Mouse (Mus musculus) layer of hippocampus, adult 9-11 months (tissue): ENCODE results near the gene Bcl2l15.
"Not testable (repeated sequence)": the region's sequence is repeated elsewhere in the genome, so short reads cannot be mapped to it uniquely, and the experiment has no call there.

ENCODE experiments used
- DNase-seq: peaks from one replicate; pipeline ENCODE4 v3.0.0; 2022

The Bcl2l15 gene

DNA sequence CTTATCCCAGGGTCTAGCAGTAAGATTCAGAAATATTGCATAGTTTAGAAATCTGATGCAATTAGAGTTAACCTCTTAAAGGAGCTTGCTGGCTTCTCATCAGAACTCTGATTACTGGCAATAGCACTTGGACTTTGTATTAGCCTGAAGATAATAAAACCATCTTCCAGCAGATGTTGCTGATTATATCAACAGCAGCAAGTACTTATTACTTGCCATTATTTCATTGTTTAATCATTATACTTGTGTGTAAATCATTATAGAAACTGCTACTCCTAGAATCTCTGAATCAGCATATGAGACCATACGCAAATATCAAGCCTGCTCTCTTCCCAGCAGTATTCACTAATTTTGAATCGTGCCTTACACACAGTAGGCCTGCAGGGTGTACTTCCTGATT is 1.6 kb downstream of the Bcl2l15 start:
- no peak for DNase-seq

DNA sequence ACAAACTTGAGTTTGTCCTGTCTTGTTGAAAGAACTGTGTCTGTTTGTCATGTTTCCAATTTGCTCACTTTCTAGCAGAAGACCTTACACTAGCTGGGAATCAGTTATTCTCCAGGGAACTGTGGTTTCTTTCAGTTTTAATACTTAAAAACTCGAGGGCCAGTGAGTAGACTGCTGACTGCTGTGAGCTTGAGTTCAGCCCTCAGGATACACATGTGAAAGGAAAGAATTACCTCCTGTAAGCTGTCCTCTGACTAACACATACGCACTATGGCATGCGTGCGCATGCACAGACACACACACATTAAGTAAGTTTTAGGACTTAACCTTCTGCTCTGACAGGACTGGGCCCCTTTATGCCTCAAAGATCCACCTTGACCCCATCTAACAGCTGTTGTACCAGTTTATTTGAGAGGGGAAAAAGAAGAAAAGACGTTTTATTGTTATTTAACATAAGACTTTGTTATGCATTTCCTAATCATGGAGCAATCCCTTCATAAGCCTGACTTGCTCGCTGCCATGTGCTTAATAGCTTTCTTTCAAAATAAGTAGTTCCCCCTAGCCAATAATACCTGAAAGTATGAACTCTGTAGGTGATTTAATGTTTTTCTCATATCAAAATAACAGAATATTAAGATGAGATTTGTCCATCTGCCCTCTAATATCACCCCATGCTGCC is 3.0 kb downstream of the Bcl2l15 start:
- no peak for DNase-seq

DNA sequence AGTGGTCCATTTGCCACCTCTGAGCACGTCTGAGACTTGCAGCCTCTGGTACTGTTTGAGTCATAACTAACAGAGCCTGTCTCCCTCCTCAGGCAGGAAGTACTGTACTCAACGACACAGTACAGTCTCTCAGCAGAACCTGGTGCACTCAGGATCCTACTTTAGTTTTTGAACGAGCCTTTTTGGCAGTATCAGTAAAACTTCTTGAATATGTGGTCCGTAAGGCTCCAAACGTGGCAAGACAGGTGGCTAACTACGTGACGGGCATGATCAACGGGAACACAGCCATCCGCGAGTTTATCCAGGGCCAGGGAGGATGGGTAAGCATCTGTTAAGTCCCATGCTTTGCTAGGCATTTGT is 3.5 kb downstream of the Bcl2l15 start:
- DNase-seq, result peak; percentile 14

DNA sequence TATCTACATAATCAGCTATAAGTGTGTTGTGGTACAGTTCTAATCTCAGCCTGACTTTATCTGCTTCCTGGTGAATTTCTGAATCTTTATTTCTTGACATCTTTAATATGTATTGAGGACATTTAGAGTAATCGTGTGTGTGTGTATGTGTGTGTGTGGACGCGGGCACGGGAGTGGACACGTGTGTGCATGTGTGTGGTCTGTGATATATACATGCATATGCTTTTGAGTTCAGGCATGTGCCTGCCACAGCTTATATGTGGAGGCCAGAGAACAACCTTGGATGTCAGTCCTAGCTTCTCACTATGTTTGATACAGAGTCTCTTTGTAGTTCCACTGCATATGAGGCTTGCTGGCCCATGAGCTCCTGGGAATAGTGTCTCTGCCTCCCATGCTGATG is 4.1 kb downstream of the Bcl2l15 start:
- DNase-seq, result no peak

DNA sequence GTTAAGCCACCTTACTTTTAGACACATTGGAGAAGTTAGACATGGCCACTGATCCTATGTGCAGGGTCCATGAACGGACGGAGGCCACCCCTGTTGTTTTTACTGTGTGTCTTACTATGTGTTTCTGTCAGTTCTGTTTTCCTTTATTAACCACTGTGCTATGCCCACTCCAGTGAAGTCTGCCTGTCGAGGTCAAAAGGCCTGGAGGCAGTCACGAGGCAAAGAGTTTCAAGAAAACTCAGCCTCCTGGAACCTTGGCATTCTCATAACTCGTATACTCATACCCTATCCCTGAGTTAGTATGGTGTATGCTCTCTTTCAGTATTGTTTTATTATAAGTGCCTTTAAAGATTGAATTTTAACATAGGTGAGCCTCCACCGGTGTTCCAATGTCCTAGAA is 7.3 kb downstream of the Bcl2l15 start:
- DNase-seq, result no peak

DNA sequence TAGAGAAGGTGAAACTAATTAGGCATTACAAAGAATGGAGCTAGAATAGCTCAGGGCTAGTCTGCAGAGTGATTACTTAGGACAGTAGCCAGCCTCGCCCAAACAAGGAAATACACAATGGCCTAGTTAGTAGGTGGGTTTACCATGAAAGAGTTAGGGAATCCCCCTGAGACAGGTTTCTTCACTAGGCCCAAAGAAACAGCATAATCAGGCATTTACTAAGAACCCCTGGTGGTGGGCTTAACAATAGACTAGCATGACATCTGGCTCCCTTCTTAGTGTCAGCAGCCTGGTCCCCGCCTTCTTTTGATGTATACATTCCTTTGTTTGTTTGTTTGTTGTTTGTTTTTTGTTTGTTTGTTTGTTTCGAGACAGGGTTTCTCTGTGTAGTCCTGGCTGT is 7.8 kb downstream of the Bcl2l15 start:
- not testable (repeated sequence) for DNase-seq

DNA sequence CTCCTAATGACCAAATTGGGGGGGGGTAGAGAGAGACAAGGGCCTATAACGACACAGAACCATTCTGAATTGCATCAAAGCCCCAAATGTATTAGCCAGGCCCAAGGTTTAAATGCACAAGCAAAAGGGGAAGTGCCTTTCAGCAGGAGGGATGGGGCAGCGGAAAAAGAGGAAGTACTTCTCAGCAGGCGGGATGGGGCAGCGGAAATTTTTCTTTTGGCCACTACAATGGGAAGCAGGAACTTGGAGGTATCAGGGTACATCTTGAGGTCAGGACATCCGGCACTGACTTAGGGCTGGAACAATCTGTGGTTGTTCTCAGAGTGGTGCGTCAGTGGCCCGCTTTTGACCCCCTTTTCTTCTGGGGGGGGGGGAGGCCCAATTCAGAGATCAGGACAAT is 8.5 kb downstream of the Bcl2l15 start:
- not testable (repeated sequence) for DNase-seq

DNA sequence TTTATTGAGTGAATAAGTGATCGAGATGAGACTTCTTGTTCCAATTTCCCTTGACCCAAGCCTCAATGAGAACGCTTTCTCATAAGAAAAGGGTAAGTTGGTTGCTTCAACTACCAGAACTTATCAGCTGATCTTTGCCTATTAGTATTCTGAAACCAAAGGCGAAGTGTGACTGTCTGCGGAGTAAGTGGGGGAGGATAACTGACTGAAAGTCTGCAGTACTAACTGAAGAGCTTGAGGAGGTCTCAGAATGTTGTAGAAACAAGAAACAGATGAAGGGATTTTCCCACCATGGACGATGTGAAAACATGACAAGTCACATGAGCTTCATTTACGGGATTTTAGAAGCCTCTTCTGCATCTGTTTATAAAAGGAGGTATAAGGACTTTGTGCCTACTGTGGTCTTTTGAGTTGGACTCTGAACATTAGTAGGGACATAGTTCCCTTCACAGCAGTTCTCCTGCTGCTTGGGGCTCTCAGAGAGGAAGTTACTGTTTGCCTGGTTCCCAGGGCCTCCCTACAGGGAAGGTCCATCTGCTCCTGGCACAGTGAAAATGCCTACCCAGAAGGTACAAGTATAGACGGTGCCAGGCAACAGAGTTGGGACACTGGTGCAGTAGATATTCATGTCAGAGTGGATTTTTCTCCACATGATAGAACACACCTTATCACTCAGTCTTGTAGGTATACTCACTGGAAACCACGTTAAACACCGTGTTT is 18.4 kb downstream of the Bcl2l15 start:
- peak; percentile 51 for DNase-seq

DNA sequence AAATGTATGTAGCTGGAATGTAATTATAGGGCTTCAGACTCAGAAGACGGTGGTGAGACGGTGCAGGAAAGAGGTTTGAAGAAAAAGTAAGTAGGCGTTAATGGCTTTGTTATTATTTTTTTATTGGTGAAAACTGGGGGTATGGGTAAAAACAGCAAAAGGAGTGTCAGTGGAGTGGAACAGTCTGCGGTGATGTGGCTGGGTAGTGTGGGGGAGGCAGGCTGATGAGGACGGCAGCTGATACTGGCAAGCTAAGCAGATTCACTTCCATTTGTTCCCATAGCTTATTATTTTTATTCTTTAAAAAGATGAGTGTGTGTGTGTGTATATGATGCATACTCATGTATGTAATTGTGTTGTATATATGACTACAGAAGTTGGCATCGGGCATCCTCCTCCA is 19.1 kb downstream of the Bcl2l15 start:
- DNase-seq, result peak; percentile 39

DNA sequence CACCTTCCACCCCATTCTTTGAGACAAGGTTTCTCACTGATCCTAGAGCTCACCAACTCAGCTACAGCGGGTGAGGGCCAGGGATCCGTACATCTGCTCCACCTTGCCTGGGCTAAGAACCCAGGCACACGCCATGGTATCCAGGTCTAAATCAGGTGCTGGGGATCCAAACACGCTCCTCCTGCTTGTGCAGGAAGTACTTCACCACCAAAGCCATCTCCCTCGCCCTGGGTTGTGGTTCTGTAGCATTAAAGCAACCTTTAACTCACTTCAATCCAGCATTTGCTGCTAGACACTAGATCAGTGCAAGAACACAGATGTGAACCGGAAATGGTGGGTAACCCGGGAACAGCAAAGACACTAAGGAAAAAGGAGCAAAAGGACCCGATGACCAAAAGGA is 19.5 kb downstream of the Bcl2l15 start:
- no peak for DNase-seq

DNA sequence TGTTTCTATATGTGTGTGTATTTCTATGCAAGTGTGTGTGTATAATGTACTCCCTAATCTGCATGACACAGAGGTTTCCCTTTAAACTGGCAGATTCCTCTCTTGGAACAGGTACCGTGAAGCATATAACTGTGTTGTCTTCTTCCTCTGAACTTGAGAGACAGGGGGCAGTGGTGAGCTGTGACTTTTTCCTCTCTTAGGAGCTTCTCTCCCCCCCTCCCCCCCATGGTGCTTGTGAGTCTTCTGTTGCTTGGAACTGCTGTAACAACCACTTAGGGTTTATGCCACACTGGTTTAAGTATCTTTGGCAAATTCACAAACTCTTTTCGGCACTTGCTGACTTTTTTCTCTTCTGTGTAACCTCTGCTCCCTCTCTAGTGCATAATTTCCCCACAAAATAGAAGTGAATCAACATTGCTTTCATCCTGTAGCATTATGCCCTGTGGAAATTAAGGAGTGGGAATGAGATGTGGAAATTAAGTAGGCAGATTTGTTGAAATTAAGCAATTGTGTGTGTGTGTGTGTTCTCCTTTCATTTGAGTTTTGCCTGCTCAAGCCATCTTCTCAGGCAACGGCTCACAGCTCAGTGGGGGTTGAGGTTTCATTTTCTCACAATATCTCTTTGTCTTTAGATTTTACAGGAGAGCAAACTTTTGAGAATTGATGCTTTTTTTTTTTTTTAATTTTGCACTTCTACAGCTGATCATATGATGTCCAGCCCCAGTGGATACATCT is 20.3 kb downstream of the Bcl2l15 start:
- peak; percentile 13 for DNase-seq

DNA sequence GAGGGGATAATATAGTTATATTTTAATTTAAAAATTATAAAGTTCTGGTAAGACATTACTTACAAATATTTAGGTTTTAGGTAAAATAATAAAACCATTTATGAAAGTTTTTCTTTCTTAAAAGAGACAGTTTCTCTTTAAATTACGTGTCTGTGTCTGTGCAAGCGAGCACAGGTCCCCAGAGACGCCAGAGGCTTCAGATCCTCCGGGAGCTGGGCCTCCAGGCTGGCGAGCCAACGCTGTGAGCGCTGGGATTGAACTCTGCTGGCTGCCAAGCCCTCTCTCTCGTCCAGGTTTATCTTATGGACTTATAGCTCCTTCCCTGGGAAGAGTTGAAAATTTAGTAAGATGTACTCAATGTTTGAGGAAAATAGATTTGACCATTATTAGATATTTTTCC is 21.4 kb downstream of the Bcl2l15 start:
- DNase-seq, result no peak

DNA sequence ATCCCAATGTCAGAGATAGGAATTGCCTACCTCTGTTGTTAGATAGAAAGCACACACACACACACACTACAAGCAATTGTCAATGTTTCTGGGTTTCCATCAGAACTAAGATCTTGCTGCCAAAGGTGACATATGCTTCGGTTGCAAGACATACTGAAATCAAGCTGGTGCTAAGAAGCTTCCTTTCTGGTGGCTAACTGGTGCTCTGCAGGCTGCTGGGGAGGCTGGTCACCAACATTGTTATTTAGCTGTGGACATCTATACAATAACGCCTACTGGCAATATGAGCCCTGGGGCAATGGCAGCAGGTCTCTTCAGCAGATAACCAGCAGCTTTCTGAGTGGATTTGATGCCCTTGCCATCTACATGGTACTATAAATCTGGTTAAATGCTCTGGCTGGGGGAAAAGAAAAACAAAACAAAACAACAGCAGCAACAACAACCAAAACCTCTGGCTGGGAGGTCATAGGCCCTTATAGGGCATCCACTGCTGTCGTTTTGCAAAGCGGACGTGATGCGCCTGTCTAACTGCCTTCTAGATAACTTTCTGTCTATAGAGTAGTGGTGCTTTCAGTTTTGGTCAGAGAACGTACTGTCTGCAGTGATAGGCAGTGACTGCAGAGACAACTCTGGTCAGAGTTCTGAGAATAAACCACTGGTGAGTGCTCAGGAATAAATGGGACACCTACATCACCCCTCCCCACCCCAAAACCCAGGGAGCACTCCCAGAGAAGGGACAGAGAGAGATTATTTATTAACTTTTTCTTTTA is 24.8 kb downstream of the Bcl2l15 start:
- no peak for DNase-seq

DNA sequence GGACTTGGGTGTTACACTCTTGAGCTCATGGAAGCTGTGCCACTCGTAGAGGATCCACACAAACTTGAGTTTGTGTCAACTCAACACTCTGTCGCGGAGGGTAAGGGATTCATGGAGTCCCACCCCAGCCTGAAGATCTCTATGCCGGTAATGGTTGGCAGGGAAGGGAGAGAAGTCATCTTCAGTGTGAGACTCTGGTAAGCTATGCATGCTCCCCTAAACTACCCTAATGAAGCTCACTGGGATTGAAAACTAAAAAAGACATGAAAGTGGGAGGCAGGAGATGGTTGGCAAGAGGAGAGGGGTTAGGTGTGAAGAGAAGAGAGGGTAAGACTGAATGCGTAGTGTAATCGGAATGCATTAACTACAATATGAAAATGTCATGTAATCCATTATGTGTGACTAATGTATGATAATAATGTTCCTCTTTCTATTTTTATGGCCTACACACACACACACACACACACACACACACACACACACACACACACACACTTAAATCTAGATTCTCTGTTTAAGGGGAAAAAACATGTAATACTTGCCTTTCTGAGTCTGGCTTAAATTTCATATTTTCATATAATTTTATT is 25.7 kb downstream of the Bcl2l15 start:
- no peak for DNase-seq

DNA sequence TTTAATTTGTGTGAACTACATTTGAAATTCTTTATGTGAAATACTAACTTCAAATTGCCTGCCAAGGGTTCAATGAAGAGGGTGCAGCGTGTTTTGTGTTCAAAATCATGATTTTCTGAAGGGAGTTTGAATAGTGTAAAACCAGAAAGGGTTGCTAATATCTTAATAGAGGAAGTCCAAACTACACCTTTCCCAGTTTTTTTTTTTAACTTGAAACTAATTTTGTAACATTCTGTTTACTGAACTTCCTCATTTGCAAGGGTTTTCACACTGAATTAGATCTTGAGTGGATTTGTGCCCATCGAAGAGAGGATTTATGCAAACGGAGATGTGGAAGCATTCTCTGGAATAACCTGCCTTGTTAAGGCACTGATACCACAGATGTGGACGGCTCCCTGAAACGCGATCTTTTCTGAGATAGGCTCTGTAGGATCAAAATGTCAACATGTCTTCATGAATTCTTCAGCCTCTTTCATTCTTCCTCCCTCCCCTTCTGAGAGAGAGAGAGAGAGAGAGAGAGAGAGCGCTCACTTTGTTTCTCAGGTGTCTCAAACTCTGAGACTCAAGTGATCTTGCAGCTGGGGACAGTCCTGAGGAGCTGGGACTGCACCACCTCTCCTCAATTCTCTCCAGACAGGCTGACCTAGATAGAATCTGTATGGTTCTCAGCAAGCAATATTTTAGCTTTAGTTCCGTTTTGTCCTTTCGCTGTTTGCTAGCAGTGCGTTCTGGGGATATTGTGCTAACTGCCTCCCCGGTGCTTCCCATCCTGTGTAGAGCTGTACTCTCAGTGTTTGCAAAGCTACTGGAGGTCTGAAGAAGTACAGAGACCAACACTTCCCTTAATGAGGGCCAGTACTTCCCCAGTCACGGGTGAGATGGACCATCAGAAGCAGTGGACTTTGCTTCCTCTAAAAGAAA is 26.7 kb downstream of the Bcl2l15 start, which contains the start of gene Ptpn22:
Gene Ptpn22 (plus strand): TSS at position 915 of the 921 bp plus-strand sequence.
- no peak for DNase-seq

DNA sequence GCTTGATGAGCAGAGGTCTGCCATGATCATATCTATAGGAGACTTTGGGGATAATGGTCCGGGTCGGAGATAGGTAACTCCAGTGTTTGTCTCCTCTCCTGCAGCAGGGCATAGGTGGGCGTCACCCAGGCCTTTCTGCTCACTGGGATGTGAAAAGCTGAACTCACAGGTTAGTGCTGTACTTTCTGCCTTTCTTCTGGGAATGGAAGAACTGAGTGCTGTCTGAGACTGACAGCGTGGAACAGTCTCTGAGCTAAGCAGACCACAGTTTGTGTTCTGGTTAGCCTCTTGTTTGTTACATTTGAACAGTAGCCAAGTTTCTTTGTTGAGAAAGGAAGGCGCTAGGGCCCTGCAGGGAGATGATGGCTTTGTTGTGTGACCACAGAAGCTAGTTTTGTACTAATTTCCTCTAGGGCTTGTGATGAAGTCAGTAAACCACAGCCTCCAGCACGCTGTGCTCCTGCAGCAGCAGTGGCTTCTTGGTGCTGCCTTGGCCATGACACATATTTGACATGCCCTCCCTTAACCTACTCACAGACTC is 27.5 kb downstream of the Bcl2l15 start:
- DNase-seq, result peak; percentile 23

DNA sequence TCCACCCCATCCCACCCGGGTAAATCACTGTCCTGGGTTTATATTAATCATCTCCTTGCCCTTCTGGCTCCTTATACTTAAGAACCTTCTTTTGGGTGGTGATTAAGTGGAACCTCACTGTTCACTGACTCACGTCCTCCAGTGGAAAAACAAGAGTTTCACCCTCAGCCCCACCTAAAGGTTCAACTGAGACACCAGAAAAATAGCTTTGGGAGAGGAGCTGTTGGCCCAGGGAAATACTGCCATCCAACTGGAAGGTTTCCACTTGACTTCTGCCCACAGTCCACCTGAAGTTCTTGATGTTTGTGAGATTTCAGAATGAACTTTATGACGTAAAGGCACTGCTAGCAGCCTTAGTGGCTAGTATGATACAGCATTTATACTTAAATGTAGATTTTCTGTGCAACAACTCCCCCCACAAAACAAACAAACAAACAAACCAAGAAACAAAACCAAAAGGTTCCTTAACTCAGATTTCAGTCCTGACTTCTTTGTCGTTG is 30.4 kb downstream of the Bcl2l15 start:
- no peak for DNase-seq

DNA sequence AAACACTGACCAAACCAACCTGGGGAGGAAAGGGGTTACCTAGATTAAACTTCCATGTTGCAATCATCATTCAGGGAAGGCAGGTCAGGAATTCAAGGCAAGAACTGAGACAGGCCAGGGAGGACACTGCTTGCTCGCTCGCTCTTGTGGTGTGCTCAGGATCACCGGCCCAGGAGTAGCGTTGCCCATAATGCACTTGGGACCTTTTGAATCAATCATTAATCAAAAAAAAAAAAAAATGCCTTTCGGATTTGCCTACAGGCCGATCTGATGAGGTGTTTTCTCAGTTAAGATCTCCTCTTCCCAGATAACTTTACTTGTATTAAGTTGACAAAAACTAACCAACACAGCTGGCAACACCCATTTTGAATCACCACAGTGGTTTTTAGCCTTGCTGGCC is 31.8 kb downstream of the Bcl2l15 start:
- DNase-seq, result no peak

DNA sequence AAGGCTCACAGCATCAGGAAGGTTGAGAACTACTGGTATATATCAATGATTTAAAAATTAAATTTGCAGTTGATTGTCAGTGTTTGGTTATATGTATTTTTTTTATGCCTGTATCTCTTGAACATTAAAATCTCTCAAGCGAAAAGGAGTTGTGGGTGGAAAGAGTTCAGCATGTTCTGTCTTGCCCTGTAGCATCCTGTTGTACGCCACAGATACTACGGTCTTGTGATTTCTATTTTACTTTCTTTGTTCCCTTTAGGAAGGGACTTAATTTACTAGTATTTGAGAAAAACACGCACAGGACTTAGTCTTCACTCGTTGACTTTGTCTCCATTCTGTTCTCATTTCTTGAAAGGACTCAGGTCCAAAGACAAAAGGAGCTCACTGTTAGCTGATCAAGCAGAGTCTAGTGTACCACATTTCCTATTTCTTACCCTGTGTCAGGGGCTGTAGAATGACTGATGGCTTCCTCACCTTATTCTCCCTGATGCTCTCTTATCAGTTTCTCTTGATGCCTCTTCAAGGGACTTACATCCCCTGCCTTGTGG is 35.1 kb downstream of the Bcl2l15 start:
- no peak for DNase-seq

DNA sequence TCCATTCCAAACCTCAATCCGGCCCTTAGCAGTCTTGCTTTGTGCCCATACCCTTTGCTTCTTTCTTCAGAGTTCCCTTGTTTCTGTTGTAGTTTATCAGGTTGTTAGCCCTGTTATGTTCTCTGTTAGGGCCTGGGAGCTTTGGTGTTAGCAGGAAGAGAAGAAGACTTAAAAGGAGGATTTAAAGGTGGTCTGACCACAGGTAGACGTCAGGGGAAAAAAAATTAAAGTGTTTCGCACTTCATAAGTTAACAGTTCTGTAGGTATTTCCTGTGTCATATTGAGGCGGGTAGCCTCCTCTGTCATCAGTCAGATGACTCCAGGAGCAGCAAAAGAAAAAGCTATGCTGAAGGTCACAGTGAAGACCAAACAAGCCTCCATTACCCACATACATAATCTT is 35.6 kb downstream of the Bcl2l15 start:
- DNase-seq, result no peak

DNA sequence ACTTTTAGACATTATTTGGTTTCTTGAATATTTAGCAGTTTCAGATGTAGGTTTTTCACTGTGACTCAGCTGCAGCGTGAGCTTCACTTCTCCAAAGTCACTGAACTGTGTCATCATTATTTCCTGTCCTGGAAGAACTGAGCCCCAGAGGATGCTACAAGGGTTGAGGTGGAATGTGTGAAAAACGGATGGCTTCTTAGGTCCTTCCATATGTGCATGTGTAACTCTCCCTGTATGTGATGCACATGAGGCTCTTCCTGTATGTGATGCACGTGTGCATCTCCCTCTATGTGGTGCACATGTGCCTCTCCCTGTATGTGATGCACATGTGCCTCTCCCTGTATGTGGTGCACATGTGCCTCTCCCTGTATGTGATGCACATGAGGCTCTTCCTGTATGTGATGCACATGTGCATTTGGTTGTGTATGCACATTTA is 40.3 kb downstream of the Bcl2l15 start:
- no peak for DNase-seq
